Mouse (Mus musculus) lung, postnatal 0 days (tissue): ENCODE data around the gene Styx. TPM values are rescaled to one million over a fixed set of nuclear protein-coding genes. Genes with fewer than 3 reads are reported as not detected.
"Not testable (repeated sequence)": the region's sequence is repeated elsewhere in the genome, so short reads cannot be mapped to it uniquely, and the experiment has no call there.

Experiments
- ATAC-seq: fragments of 200-750 bp; cut with Nextera tagmentation; 2 replicates; pipeline ENCODE4 v1.8.0; 2017; ENCODE audit warnings: moderate library complexity
- DNase-seq: peaks from one replicate; pipeline ENCODE4 v3.0.0-alpha.2; 2016; ENCODE audit warnings: low spot score
- H3K27ac ChIP-seq: fragments of 300-500 bp; sonication (generic); 2 replicates; pipeline ENCODE4 v1.5.1; 2014; ENCODE audit warnings: antibody characterized with exemption, mild to moderate bottlenecking, low read length, mixed read lengths
- H3K27me3 ChIP-seq: fragments of 300-500 bp; sonication (generic); replicated peaks from 2 replicates; pipeline ENCODE4 v1.6.1; 2014; ENCODE audit warnings: low read length, mixed read lengths; ENCODE audit not compliant: insufficient read depth
- H3K36me3 ChIP-seq: fragments of 300-500 bp; sonication (generic); 2 replicates; pipeline ENCODE4 v1.6.1; 2014; ENCODE audit warnings: low read length, mixed read lengths; ENCODE audit not compliant: insufficient read depth
- H3K4me1 ChIP-seq: fragments of 300-500 bp; sonication (generic); 2 replicates; pipeline ENCODE4 v1.6.1; 2014; ENCODE audit warnings: antibody characterized with exemption, low read depth, low read length, mixed read lengths; ENCODE audit not compliant: insufficient read depth
- H3K4me2 ChIP-seq: fragments of 300-500 bp; sonication (generic); replicated peaks from 2 replicates; pipeline ENCODE4 v1.6.1; 2014; ENCODE audit warnings: low read depth, mild to moderate bottlenecking, low read length, moderate library complexity, mixed read lengths
- H3K4me3 ChIP-seq: fragments of 300-500 bp; sonication (generic); 2 replicates; pipeline ENCODE4 v1.5.1; 2014; ENCODE audit warnings: low read depth, low read length
- H3K9ac ChIP-seq: fragments of 300-500 bp; sonication (generic); replicated peaks from 2 replicates; pipeline ENCODE4 v1.6.1; 2014; ENCODE audit warnings: low read depth, mild to moderate bottlenecking
- H3K9me3 ChIP-seq: fragments of 300-500 bp; sonication (generic); 2 replicates; pipeline ENCODE4 v1.6.1; 2016; ENCODE audit warnings: low read length, mixed read lengths
- CTCF ChIP-seq: IDR thresholded peaks from 2 replicates; pipeline ENCODE4 v1.5.1; 2016; ENCODE audit warnings: antibody characterized with exemption, mild to moderate bottlenecking
- EP300 ChIP-seq: IDR thresholded peaks from 2 replicates; pipeline ENCODE4 v1.6.1; 2016; ENCODE audit warnings: antibody characterized with exemption, mild to moderate bottlenecking, control low read depth
- WGBS: fragments of 180-500 bp; shearing (Covaris S2); extraction: QIAGEN DNeasy Blood & Tissue Kit; methylation state at CpG from one replicate; pipeline ENCODE4 v1.1.7; 2014; 5-methylcytosine and 5-hydroxymethylcytosine counted together
- polyA plus RNA-seq: library from polyadenylated mRNA; unstranded; fragments of >200 nt; fragmentation: Nextera tagmentation; extraction: Ambion mirVana; gene quantifications from 2 replicates; pipeline ENCODE4 v1.2.1, GENCODE M21; 2015

The Styx gene
- polyA plus RNA-seq, 1 experiment from 2014 or later: 75.1 TPM

GRCm38 (mm10) chr14:45403651-45404050 is 52.8 kb downstream of the Styx start:
- no peak for DNase-seq
- Histone ChIP-seq H3K4me1 (no peaks in the 10 kb centered on the region), H3K4me3 (no peak overlapping the region), H3K27me3 (no peaks in the 10 kb centered on the region), H3K4me2 (no peak overlapping the region), H3K9me3 (no peaks in the 10 kb centered on the region), H3K36me3 (no peaks in the 10 kb centered on the region), H3K27ac (no peak overlapping the region), H3K9ac (no peak overlapping the region)
- ATAC-seq: no peak
- 72% methylated on average over 7 of the region's 7 CpGs for WGBS
- TF ChIP-seq CTCF (no peak), EP300 (no peak)

- not testable (repeated sequence) for H3K27me3 ChIP-seq, H3K4me1 ChIP-seq, H3K27ac ChIP-seq, H3K4me2 ChIP-seq, H3K36me3 ChIP-seq, H3K9me3 ChIP-seq, ATAC-seq, H3K4me3 ChIP-seq, DNase-seq, H3K9ac ChIP-seq
- WGBS: 61% methylated on average over 1 of the region's 3 CpGs
These were observed 53.9 kb downstream of the Styx start, which contains the start of gene Gnpnat1 for GRCm38 (mm10) chr14:45404813-45405212. Gene Gnpnat1 (minus strand): TSS chr14:45404913.

GRCm38 (mm10) chr14:45416265-45416664 is 65.4 kb downstream of the Styx start:
- no peak for ATAC-seq
- TF ChIP-seq EP300 (no peak), CTCF (no peak)
- 78% methylated on average over 4 of the region's 4 CpGs for WGBS

GRCm38 (mm10) chr14:45418553-45418952 is 67.7 kb downstream of the Styx start:
- H3K4me3 ChIP-seq: no peak overlapping the region
- H3K36me3 ChIP-seq: no peaks in the 10 kb centered on the region
- no peaks in the 10 kb centered on the region for H3K27me3 ChIP-seq
- DNase-seq: peak; percentile 32
- H3K4me2 ChIP-seq: no peak overlapping the region
- TF ChIP-seq CTCF: no peak
- TF ChIP-seq EP300: no peak
- no peaks in the 10 kb centered on the region for H3K4me1 ChIP-seq
- no peak overlapping the region for H3K27ac ChIP-seq
- no peak for ATAC-seq
- no peaks in the 10 kb centered on the region for H3K9me3 ChIP-seq
- no peak overlapping the region for H3K9ac ChIP-seq
- WGBS: 54% methylated on average over 3 of the region's 3 CpGs

More at GRCm38 (mm10) chr14:45416265-45416664, 65.4 kb downstream of the Styx start:
- DNase-seq: no peak
- Histone ChIP-seq H3K36me3 (no peaks in the 10 kb centered on the region), H3K9me3 (no peaks in the 10 kb centered on the region), H3K4me3 (no peak overlapping the region), H3K9ac (no peak overlapping the region), H3K4me2 (no peak overlapping the region), H3K27ac (no peak overlapping the region), H3K4me1 (no peaks in the 10 kb centered on the region), H3K27me3 (no peaks in the 10 kb centered on the region)

GRCm38 (mm10) chr14:45419323-45419722 is 68.4 kb downstream of the Styx start:
- no peak overlapping the region for H3K27ac ChIP-seq
- no peaks in the 10 kb centered on the region for H3K9me3 ChIP-seq
- no peak overlapping the region for H3K4me3 ChIP-seq
- no peak for DNase-seq
- no peaks in the 10 kb centered on the region for H3K36me3 ChIP-seq
- 66% methylated on average over 4 of the region's 4 CpGs for WGBS
- H3K4me1 ChIP-seq: no peaks in the 10 kb centered on the region
- H3K27me3 ChIP-seq: no peaks in the 10 kb centered on the region
- no peak for ATAC-seq
- H3K4me2 ChIP-seq: no peak overlapping the region
- TF ChIP-seq EP300 (no peak), CTCF (no peak)
- H3K9ac ChIP-seq: no peak overlapping the region

GRCm38 (mm10) chr14:45422371-45422770 is 71.5 kb downstream of the Styx start:
- 45% methylated on average over 4 of the region's 4 CpGs for WGBS
- no peak for ATAC-seq

GRCm38 (mm10) chr14:45423220-45423619 is 72.3 kb downstream of the Styx start:
- TF ChIP-seq CTCF (peak; percentile 83), EP300 (no peak)
- no peak overlapping the region for H3K27ac ChIP-seq
- H3K27me3 ChIP-seq: no peaks in the 10 kb centered on the region
- WGBS: 4% methylated on average over 5 of the region's 5 CpGs
- ATAC-seq (no peak), DNase-seq (peak; percentile 78)
- no peak overlapping the region for H3K4me3 ChIP-seq
- no peaks in the 10 kb centered on the region for H3K36me3 ChIP-seq
- H3K4me2 ChIP-seq: no peak overlapping the region
- H3K9ac ChIP-seq: no peak overlapping the region
- H3K4me1 ChIP-seq: no peaks in the 10 kb centered on the region
- H3K9me3 ChIP-seq: peaks cover 4% of the 10 kb centered on the region; the same call in 1 of the 2 replicates

More at GRCm38 (mm10) chr14:45422371-45422770, 71.5 kb downstream of the Styx start:
- H3K4me3 ChIP-seq: no peak overlapping the region
- H3K4me1 ChIP-seq: no peaks in the 10 kb centered on the region
- no peak for DNase-seq
- no peak overlapping the region for H3K9ac ChIP-seq
- TF ChIP-seq CTCF (no peak), EP300 (no peak)
- peaks cover 4% of the 10 kb centered on the region; the same call in 1 of the 2 replicates for H3K9me3 ChIP-seq
- H3K27me3 ChIP-seq: no peaks in the 10 kb centered on the region
- no peak overlapping the region for H3K4me2 ChIP-seq
- H3K27ac ChIP-seq: no peak overlapping the region
- H3K36me3 ChIP-seq: no peaks in the 10 kb centered on the region
